Mouse (Mus musculus): Measurements from ENCODE around the gene Exoc3l2. TPM values are rescaled to one million over a fixed set of nuclear protein-coding genes. Genes with fewer than 3 reads are reported as not detected.

Gene Exoc3l2
- polyA plus RNA-seq, 1 experiment from 2014 or later: 0.55 TPM

- Histone ChIP-seq H3K27me3 (ENCODE audit: control insufficient read depth, insufficient read depth, low read length) (peaks cover 5% of the 10 kb centered on the region), H3K9ac (replicated peaks; ENCODE audit: low read depth, low read length) (no peak overlapping the region), H3K4me2 (replicated peaks; ENCODE audit: low read depth, low read length) (no peak overlapping the region), H3K4me1 (ENCODE audit: control insufficient read depth, insufficient read depth, low read length) (no peaks in the 10 kb centered on the region), H3K36me3 (ENCODE audit: control insufficient read depth, insufficient read depth, low read length) (no peaks in the 10 kb centered on the region), H3K27ac (ENCODE audit: low read length) (no peak overlapping the region), H3K9me3 (ENCODE audit: control insufficient read depth, low read depth, low read length) (no peaks in the 10 kb centered on the region), H3K4me3 (ENCODE audit: low read depth, low read length) (no peak overlapping the region)
- no peak for ATAC-seq (ENCODE audit: insufficient number of reproducible peaks, insufficient read depth, low FRiP score, low read depth)
- WGBS: 59% methylated on average over 5 of the region's 5 CpGs
Measured at GRCm38 (mm10) chr7:19496214-19496555, 33.1 kb downstream of the Exoc3l2 start.

DNA sequence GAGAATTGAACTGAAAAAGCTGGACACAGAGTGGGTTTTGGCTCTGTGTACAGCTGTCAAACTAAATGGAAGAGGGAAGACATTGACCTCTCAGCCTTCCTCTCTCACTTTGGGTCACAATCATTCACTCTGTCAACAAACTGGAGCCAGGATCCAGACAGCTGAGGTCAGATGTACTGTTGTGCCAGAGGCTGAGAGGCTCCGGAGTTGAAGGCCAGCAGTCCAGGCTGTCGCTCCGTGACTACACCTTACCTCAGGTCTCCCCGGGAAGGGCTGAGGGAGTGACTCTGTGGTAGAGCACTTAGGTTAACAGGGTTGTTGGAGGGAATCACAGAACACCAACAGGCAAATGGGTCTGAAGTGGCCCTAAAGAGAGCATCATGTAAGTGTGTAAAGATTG lies 35.2 kb downstream of the Exoc3l2 start:
- no peaks in the 10 kb centered on the region for H3K4me1 ChIP-seq (ENCODE audit: control insufficient read depth, insufficient read depth, low read length)
- no peak for ATAC-seq (ENCODE audit: insufficient number of reproducible peaks, insufficient read depth, low FRiP score, low read depth)
- no peaks in the 10 kb centered on the region for H3K9me3 ChIP-seq (ENCODE audit: control insufficient read depth, low read depth, low read length)
- no peak overlapping the region for H3K4me2 ChIP-seq (replicated peaks; ENCODE audit: low read depth, low read length)
- 41% methylated on average over 4 of the region's 4 CpGs for WGBS
- no peaks in the 10 kb centered on the region for H3K27me3 ChIP-seq (ENCODE audit: control insufficient read depth, insufficient read depth, low read length)
- no peak overlapping the region for H3K27ac ChIP-seq (ENCODE audit: low read length)
- no peaks in the 10 kb centered on the region for H3K36me3 ChIP-seq (ENCODE audit: control insufficient read depth, insufficient read depth, low read length)
- H3K9ac ChIP-seq (replicated peaks; ENCODE audit: low read depth, low read length): no peak overlapping the region
- H3K4me3 ChIP-seq (ENCODE audit: low read depth, low read length): no peak overlapping the region

DNA sequence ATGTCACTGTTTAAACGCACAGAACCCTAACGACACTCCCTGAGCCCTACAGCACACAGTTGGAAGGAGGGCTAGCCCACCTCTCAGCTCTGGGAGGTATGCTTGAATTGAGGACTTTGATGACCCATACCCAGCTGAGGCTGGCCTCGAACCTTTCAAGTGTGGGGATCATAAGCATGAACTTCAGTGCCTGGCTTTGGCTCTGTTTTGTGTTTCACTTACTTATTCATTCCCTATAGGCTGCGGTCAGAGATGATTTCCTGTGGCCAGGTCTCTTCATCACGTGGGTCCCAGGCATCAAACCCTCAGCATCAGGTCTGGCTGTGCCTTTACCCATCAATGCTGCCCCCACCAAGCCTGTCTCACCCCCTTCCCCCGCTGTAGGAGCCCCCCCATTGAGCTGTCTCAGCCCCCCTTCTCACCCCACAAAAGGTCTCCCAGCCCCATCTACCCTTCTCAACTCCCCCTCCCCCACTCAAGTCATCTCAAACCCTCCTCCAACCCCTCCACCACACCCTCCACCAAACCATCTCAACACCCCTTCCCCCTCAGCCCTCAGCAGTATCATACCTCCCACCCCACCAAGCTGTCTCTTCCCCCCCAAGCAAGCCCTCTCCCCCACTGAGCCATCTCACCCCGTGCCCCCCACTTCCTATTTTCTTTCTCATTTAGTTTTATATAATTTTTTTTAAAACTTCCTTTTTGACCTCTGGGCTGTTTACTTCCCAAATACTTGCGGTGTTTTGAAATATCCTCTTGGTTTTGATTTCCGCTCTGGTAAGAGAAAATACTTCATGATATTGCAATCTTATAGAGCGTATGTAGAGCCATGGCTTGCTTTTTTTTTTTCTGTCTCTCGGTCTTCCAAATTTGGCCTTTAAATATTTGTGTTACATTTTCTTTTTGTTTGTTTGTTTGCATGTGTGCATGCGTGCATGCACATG lies 37.6 kb downstream of the Exoc3l2 start:
- no peak overlapping the region for H3K9ac ChIP-seq (replicated peaks; ENCODE audit: low read depth, low read length)
- ATAC-seq (ENCODE audit: insufficient number of reproducible peaks, insufficient read depth, low FRiP score, low read depth): no peak
- no peaks in the 10 kb centered on the region for H3K36me3 ChIP-seq (ENCODE audit: control insufficient read depth, insufficient read depth, low read length)
- no peaks in the 10 kb centered on the region for H3K4me1 ChIP-seq (ENCODE audit: control insufficient read depth, insufficient read depth, low read length)
- H3K27ac ChIP-seq (ENCODE audit: low read length): no peak overlapping the region
- H3K27me3 ChIP-seq (ENCODE audit: control insufficient read depth, insufficient read depth, low read length): no peaks in the 10 kb centered on the region
- WGBS: 74% methylated on average over 12 of the region's 12 CpGs
- no peak overlapping the region for H3K4me3 ChIP-seq (ENCODE audit: low read depth, low read length)
- H3K4me2 ChIP-seq (replicated peaks; ENCODE audit: low read depth, low read length): no peak overlapping the region
- no peaks in the 10 kb centered on the region for H3K9me3 ChIP-seq (ENCODE audit: control insufficient read depth, low read depth, low read length)

GRCm38 (mm10) chr7:19501658-19502057 lies 38.5 kb downstream of the Exoc3l2 start:
- no peak overlapping the region for H3K9ac ChIP-seq (replicated peaks; ENCODE audit: low read depth, low read length)
- no peaks in the 10 kb centered on the region for H3K4me1 ChIP-seq (ENCODE audit: control insufficient read depth, insufficient read depth, low read length)
- ATAC-seq (ENCODE audit: insufficient number of reproducible peaks, insufficient read depth, low FRiP score, low read depth): no peak
- no peaks in the 10 kb centered on the region for H3K9me3 ChIP-seq (ENCODE audit: control insufficient read depth, low read depth, low read length)
- no peaks in the 10 kb centered on the region for H3K27me3 ChIP-seq (ENCODE audit: control insufficient read depth, insufficient read depth, low read length)
- no peak overlapping the region for H3K27ac ChIP-seq (ENCODE audit: low read length)
- no peak overlapping the region for H3K4me3 ChIP-seq (ENCODE audit: low read depth, low read length)
- no peak overlapping the region for H3K4me2 ChIP-seq (replicated peaks; ENCODE audit: low read depth, low read length)
- WGBS: 61% methylated on average over 4 of the region's 4 CpGs
- H3K36me3 ChIP-seq (ENCODE audit: control insufficient read depth, insufficient read depth, low read length): no peaks in the 10 kb centered on the region

DNA sequence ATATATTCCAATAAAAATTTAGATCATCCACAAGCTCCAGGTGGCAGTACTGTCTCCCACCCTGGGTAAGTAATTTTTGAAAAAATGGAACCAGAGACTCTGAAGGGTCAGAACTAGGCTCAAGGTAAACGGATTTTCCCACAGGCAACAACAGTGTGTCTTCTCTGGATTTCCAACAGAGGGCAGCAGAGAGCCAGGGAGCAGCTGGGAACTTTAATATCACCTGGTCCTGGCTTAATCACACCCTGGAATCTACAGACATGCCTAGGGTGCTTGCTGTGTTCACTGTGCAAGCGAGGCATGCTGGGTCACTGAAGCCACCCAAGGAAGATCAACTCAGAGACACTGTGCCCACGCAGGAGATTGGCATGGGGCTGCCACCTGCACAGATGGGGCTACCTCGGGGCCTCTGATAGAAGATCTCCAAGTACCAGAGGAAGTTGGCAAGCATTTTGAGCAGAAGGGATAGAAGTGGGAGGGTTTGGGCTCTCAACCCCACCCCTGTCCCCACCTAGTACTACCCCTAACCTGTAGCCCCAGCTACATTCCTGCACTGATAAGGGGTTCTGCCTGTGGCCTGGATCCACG lies 40.4 kb downstream of the Exoc3l2 start:
- ATAC-seq (ENCODE audit: insufficient number of reproducible peaks, insufficient read depth, low FRiP score, low read depth): no peak
- H3K9ac ChIP-seq (replicated peaks; ENCODE audit: low read depth, low read length): no peak overlapping the region
- WGBS: 28% methylated on average over 5 of the region's 5 CpGs

DNA sequence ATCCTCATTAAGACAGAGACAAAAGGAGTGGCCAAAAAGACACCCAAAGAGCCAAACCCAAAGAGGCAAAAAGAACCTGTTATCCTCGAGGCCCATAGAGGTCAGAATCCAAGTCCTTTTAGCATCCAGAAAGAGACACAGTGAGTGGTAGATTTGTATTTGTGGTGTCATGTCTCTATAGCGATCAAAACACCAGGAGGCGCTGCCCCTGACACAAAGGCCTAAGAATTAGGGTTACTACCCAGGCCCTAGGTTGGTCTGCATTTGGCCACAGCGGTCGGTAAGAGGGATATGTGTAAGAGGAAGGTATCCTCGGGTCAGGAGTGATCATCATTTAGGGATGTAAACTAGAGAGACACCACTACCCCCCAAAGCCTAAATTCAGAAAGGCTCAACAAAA lies 43.2 kb downstream of the Exoc3l2 start:
- Histone ChIP-seq H3K27ac (ENCODE audit: low read length) (no peak overlapping the region), H3K36me3 (ENCODE audit: control insufficient read depth, insufficient read depth, low read length) (0 out of 2 replicates have a peak, but pooled peaks cover 2% of the 10 kb centered on the region), H3K27me3 (ENCODE audit: control insufficient read depth, insufficient read depth, low read length) (no peaks in the 10 kb centered on the region), H3K9ac (replicated peaks; ENCODE audit: low read depth, low read length) (no peak overlapping the region), H3K4me2 (replicated peaks; ENCODE audit: low read depth, low read length) (no peak overlapping the region), H3K4me1 (ENCODE audit: control insufficient read depth, insufficient read depth, low read length) (peaks cover 7% of the 10 kb centered on the region; the same call in 1 of the 2 replicates), H3K9me3 (ENCODE audit: control insufficient read depth, low read depth, low read length) (no peaks in the 10 kb centered on the region), H3K4me3 (ENCODE audit: low read depth, low read length) (peak overlapping the region; percentile 76; the same call in 1 of the 2 replicates)
- ATAC-seq (ENCODE audit: insufficient number of reproducible peaks, insufficient read depth, low FRiP score, low read depth): no peak
- WGBS: 41% methylated on average over 6 of the region's 6 CpGs

More for the DNA sequence above, 40.4 kb downstream of the Exoc3l2 start:
- H3K27ac ChIP-seq (ENCODE audit: low read length): no peak overlapping the region
- no peaks in the 10 kb centered on the region for H3K36me3 ChIP-seq (ENCODE audit: control insufficient read depth, insufficient read depth, low read length)
- no peaks in the 10 kb centered on the region for H3K27me3 ChIP-seq (ENCODE audit: control insufficient read depth, insufficient read depth, low read length)
- no peak overlapping the region for H3K4me2 ChIP-seq (replicated peaks; ENCODE audit: low read depth, low read length)
- no peak overlapping the region for H3K4me3 ChIP-seq (ENCODE audit: low read depth, low read length)
- 0 out of 2 replicates have a peak, but pooled peaks cover 7% of the 10 kb centered on the region for H3K4me1 ChIP-seq (ENCODE audit: control insufficient read depth, insufficient read depth, low read length)
- H3K9me3 ChIP-seq (ENCODE audit: control insufficient read depth, low read depth, low read length): no peaks in the 10 kb centered on the region

- Histone ChIP-seq H3K4me2 (replicated peaks; ENCODE audit: low read depth, low read length) (peak overlapping the region; percentile 97), H3K36me3 (ENCODE audit: control insufficient read depth, insufficient read depth, low read length) (0 out of 2 replicates have a peak, but pooled peaks cover 2% of the 10 kb centered on the region), H3K27ac (ENCODE audit: low read length) (no peak overlapping the region), H3K4me3 (ENCODE audit: low read depth, low read length) (peak overlapping the region; percentile 76), H3K4me1 (ENCODE audit: control insufficient read depth, insufficient read depth, low read length) (peaks cover 7% of the 10 kb centered on the region; the same call in 1 of the 2 replicates), H3K27me3 (ENCODE audit: control insufficient read depth, insufficient read depth, low read length) (no peaks in the 10 kb centered on the region), H3K9ac (replicated peaks; ENCODE audit: low read depth, low read length) (peak overlapping the region; percentile 73), H3K9me3 (ENCODE audit: control insufficient read depth, low read depth, low read length) (no peaks in the 10 kb centered on the region)
- no peak for ATAC-seq (ENCODE audit: insufficient number of reproducible peaks, insufficient read depth, low FRiP score, low read depth)
- under 1% methylated on average over 71 of the region's 71 CpGs for WGBS
Measured at GRCm38 (mm10) chr7:19506969-19507611, 44.0 kb downstream of the Exoc3l2 start.

DNA sequence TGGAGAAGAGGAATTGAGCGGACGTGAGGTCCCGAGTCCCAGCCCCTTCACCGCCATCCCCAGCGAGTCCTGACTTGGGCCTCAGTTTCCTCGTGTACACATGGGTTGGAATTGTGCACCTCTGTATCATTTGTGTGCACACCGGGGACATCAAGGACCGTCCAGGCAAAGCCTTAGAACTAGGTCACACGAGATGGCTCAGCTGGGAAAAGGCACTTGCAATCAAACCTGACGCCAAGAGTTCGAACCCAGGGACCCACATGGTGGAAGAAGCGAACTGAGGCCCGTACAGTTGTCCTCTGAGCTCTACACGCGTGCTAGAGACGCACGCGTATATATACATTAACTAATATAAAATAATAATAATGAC lies 44.5 kb downstream of the Exoc3l2 start:
- Histone ChIP-seq H3K27me3 (ENCODE audit: control insufficient read depth, insufficient read depth, low read length) (no peaks in the 10 kb centered on the region), H3K4me2 (replicated peaks; ENCODE audit: low read depth, low read length) (peak overlapping the region; percentile 97), H3K36me3 (ENCODE audit: control insufficient read depth, insufficient read depth, low read length) (0 out of 2 replicates have a peak, but pooled peaks cover 2% of the 10 kb centered on the region), H3K9ac (replicated peaks; ENCODE audit: low read depth, low read length) (peak overlapping the region; percentile 73), H3K4me1 (ENCODE audit: control insufficient read depth, insufficient read depth, low read length) (peaks cover 7% of the 10 kb centered on the region; the same call in 1 of the 2 replicates), H3K9me3 (ENCODE audit: control insufficient read depth, low read depth, low read length) (no peaks in the 10 kb centered on the region), H3K4me3 (ENCODE audit: low read depth, low read length) (peak overlapping the region; percentile 76), H3K27ac (ENCODE audit: low read length) (peak overlapping the region; percentile 30; the same call in 1 of the 2 replicates)
- WGBS: 6% methylated on average over 18 of the region's 18 CpGs
- ATAC-seq (ENCODE audit: insufficient number of reproducible peaks, insufficient read depth, low FRiP score, low read depth): no peak
